Mouse (Mus musculus) thymus, postnatal 36 days (tissue): Measurements from ENCODE around the gene Gm17304.

Experiments
- DNase-seq, 2 experiments: peaks; one replicate each; pipeline ENCODE4 v3.0.0; 2022; ENCODE audit warnings: mixed read lengths in 2 of 2

Gene Gm17304

GRCm38 (mm10) chr5:106623337-106623736 lies 14.4 kb downstream of the Gm17304 start:
- no peak for DNase-seq

DNA sequence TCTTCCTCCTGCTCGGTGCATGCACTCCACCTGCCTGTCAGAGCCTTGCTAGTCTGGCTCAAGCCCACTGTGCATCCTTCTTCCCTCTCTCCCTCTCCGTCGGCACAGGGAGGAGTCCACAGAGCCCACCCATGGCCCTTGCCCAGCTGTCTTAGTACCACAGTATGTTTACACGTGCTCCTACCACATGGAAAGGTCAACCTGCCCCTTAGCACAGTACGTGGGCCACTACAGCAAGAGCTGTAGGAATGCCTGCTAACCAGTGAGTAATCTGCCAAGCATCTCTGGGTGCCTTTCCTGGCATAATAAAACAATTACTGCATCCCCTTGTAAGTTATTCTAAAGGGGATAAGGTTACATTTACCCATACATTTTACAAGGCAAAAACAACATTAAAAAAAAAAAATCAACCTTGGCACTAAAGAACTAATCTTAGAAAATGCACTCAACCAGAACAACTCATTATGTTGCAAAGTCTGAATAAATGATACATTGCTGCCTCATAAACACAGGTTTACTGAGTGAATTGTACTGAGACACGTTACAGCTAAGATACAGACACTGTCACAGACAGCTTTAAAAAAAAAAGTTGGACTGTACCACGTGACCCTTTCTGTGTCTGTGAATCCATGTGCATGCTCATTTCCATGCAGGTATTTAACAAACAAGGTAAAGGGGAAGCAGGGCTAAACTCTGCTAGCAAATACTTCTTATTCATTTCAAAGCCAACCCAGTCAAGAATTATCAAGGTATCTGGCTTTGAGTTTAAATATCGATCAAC lies 19.7 kb downstream of the Gm17304 start:
- DNase-seq: no peak

DNA sequence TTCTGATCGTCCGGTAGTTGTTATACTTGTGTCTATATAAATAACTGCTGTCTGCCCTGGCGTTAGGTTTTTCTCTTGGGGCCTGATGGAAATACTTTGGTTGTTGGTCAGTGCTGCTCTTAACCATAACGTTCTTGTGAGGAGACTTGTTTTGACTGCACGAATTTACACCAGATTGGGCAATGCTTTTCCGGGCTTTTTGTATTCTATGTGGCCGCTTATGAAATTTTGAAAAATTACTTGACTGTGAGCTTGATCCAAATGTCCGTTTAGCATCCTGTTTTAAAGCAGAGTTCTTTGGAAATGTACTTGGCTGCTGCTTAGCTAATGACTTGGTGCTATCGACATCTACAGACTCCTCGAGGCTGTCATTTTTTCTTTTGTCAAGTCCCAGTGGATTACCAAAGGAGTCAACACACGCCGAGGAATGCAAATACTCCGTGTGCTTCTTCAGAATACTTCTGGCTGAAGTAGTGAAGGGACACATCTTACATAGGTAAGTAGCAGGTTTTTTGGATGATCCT lies 27.6 kb downstream of the Gm17304 start:
- no peak for DNase-seq

GRCm38 (mm10) chr5:106639627-106640026 lies 30.7 kb downstream of the Gm17304 start:
- no peak for DNase-seq

GRCm38 (mm10) chr5:106640235-106640809 lies 31.4 kb downstream of the Gm17304 start:
- no peak for DNase-seq

GRCm38 (mm10) chr5:106641876-106642275 lies 33.0 kb downstream of the Gm17304 start:
- no peak for DNase-seq

- no peak for DNase-seq
These were observed 34.5 kb downstream of the Gm17304 start for GRCm38 (mm10) chr5:106643434-106643833.

DNA sequence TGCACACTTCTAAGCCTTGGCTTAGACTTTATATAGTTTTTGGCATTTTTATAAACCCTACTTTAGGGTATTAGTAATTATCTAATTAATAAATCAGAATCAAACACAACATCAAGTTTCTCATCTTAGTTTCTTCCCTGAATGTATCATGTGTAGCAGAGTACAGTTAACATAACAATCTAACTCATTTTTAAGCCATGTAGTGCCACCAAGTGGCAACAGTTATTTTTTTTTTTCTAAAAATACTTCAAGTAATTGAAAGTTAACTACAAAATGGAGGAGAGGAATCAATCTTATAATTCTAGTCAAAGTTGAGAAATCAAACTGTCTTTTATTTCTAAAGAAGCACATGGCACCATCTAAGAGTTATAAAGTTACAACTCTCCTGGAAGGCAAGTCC lies 40.5 kb downstream of the Gm17304 start:
- DNase-seq: no peak

GRCm38 (mm10) chr5:106649995-106650394 lies 41.1 kb downstream of the Gm17304 start:
- no peak for DNase-seq

GRCm38 (mm10) chr5:106652220-106652753 lies 43.4 kb downstream of the Gm17304 start:
- DNase-seq: no peak

DNA sequence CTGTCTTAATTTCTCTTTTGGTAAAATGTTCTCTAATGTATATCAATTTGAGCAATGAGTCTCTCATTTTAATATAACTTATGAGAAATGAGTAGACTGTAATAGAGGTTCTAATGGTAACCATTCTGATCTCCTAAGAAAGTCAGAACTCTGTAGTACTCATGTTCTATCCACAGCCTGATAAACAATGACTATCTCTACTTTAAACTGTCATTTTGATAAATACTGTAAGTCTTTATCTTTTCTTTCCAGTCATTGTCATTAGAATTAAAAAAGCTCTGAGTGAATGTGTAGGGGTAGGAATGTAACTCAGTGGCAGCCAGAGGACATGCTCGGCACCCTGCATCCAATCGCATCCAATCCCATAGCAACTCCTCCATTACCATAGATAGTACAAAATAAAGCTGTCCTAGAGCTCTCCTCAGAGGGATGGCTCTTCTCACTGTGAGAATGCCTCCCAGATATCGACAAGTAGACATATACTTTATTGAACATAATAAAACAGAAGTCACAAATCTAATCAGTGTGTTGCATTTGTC lies 44.0 kb downstream of the Gm17304 start:
- DNase-seq: no peak
